Mouse (Mus musculus) intestine, embryonic 14.5 days (tissue): ENCODE results near the gene Crbn. TPM values are rescaled to one million over a fixed set of nuclear protein-coding genes. Genes with fewer than 3 reads are reported as not detected.

Source experiments
- ATAC-seq: fragments of 200-750 bp; cut with Nextera tagmentation; replicated peaks from 2 replicates; pipeline ENCODE4 v1.8.0; 2017; ENCODE audit warnings: low read depth, moderate number of reproducible peaks, moderate TSS enrichment, moderate library complexity; ENCODE audit not compliant: low FRiP score, low TSS enrichment
- DNase-seq: peaks from one replicate; pipeline ENCODE4 v3.0.0-alpha.2; 2018; ENCODE audit warnings: low spot score
- H3K27ac ChIP-seq: fragments of 300-500 bp; sonication (generic); 2 replicates; pipeline ENCODE4 v1.5.1; 2014; ENCODE audit warnings: low read depth, mild to moderate bottlenecking, control low read depth
- H3K27me3 ChIP-seq: fragments of 300-500 bp; sonication (generic); replicated peaks from 2 replicates; pipeline ENCODE4 v1.6.1; 2014; ENCODE audit warnings: low read length, control low read depth; ENCODE audit not compliant: control insufficient read depth, insufficient read depth
- H3K36me3 ChIP-seq: fragments of 300-500 bp; sonication (generic); 2 replicates; pipeline ENCODE4 v1.6.1; 2014; ENCODE audit warnings: low read length, control low read depth; ENCODE audit not compliant: control insufficient read depth, insufficient read depth
- H3K4me1 ChIP-seq: fragments of 300-500 bp; sonication (generic); replicated peaks from 2 replicates; pipeline ENCODE4 v1.6.1; 2014; ENCODE audit warnings: low read length, control low read depth, mixed read lengths; ENCODE audit not compliant: control insufficient read depth, insufficient read depth
- H3K4me2 ChIP-seq: fragments of 300-500 bp; sonication (generic); 2 replicates; pipeline ENCODE4 v1.6.1; 2014; ENCODE audit warnings: low read length
- H3K4me3 ChIP-seq: fragments of 300-500 bp; sonication (generic); 2 replicates; pipeline ENCODE4 v1.5.1; 2014; ENCODE audit warnings: low read depth, low read length, control low read depth, mixed read lengths
- H3K9ac ChIP-seq: fragments of 300-500 bp; sonication (generic); 2 replicates; pipeline ENCODE4 v1.6.1; 2014; ENCODE audit warnings: mild to moderate bottlenecking, low read length
- H3K9me3 ChIP-seq: fragments of 300-500 bp; sonication (generic); 2 replicates; pipeline ENCODE4 v1.6.1; 2016; ENCODE audit warnings: low read length, control low read depth; ENCODE audit not compliant: control insufficient read depth
- WGBS: fragments of 180-500 bp; shearing (Covaris S2); extraction: QIAGEN DNeasy Blood & Tissue Kit; methylation state at CpG from one replicate; pipeline ENCODE4 v1.1.7; 2014; 5-methylcytosine and 5-hydroxymethylcytosine counted together
- polyA plus RNA-seq: library from polyadenylated mRNA; unstranded; fragments of >200 nt; fragmentation: Nextera tagmentation; extraction: Ambion mirVana; gene quantifications from 2 replicates; pipeline ENCODE4 v1.2.1, GENCODE M21; 2014

Crbn gene
- polyA plus RNA-seq, 1 experiment from 2014 or later = 39.6 TPM

DNA sequence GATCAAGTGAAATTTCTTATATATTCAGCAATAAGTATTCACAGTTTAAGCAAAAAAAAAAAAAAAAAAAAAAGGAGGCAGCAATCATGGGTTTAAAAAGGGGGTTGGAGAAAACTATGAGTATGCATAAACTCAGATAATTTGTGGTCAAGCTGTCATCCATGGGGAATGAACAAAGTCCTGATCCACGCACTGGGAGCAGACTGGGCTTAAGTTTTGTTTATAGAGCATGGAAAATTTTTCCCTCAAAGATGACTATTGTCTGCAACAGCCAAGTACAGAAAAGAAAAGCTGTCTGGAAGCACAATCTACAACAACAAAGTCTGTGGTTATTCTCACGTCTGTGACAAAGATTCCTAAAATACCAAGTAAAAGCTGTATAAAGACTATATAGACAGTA, 9.3 kb upstream of the Crbn start:
- no peak for DNase-seq
- 47% methylated on average over 2 of the region's 2 CpGs for WGBS

DNA sequence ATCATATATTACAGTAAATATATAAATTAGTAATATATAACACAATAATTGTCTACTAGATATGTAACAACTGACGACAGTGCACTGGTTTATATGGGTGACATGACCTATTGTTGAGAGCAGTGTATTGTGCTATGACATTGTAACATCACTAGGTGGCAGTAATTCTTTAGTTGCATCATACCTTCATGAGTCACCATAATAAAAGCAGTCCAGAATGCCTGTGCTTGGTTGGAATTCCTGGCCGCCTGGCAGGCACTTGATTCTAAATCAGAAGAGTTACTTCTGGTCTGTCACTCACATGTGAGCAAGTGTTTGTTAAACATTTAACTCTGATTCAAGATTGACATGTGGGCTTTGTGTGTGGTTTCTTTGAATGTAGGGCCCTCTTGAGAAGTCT, 5.0 kb upstream of the Crbn start:
- Histone ChIP-seq H3K36me3 (no peaks in the 10 kb centered on the region), H3K9me3 (no peaks in the 10 kb centered on the region), H3K9ac (no peak overlapping the region), H3K4me2 (no peak overlapping the region), H3K4me3 (no peak overlapping the region), H3K27ac (no peak overlapping the region), H3K27me3 (no peaks in the 10 kb centered on the region), H3K4me1 (no peaks in the 10 kb centered on the region)
- WGBS = 38% methylated on average over 2 of the region's 2 CpGs
- ATAC-seq (peak; percentile 37; the same call in 1 of the 2 replicates), DNase-seq (no peak)

More for the DNA sequence above, 9.3 kb upstream of the Crbn start:
- Histone ChIP-seq H3K4me1 (no peaks in the 10 kb centered on the region), H3K36me3 (no peaks in the 10 kb centered on the region), H3K4me2 (no peak overlapping the region), H3K27me3 (no peaks in the 10 kb centered on the region), H3K27ac (no peak overlapping the region), H3K9me3 (no peaks in the 10 kb centered on the region), H3K9ac (no peak overlapping the region), H3K4me3 (no peak overlapping the region)
- no peak for ATAC-seq

DNA sequence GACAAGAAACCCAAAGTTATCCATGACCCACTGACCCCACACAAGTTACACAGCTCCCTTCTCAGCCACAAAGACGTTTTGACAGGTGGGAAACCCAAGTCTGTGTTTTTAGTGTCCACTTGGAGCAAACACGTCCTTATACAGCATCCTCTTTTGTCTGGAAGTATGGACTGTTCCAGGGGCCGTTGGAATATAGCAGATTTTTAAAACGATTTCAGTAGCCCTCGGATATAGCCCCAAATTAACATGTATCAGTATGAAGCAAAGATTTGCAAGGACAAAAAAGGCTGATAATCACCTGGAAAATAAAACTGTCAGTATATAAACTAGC, 315 bp upstream of the Crbn start:
- H3K27ac ChIP-seq = no peak overlapping the region
- no peaks in the 10 kb centered on the region for H3K9me3 ChIP-seq
- DNase-seq (no peak), ATAC-seq (0 out of 2 replicates have a peak, but pooled peaks have one; percentile 56)
- H3K36me3 ChIP-seq = peaks cover 5% of the 10 kb centered on the region; the same call in 1 of the 2 replicates
- H3K9ac ChIP-seq = no peak overlapping the region
- peaks cover 10% of the 10 kb centered on the region for H3K4me1 ChIP-seq
- peak overlapping the region; percentile 91 for H3K4me3 ChIP-seq
- H3K4me2 ChIP-seq = peak overlapping the region; percentile 23; the same call in 1 of the 2 replicates
- H3K27me3 ChIP-seq = no peaks in the 10 kb centered on the region
- WGBS = 54% methylated on average over 5 of the region's 5 CpGs

DNA sequence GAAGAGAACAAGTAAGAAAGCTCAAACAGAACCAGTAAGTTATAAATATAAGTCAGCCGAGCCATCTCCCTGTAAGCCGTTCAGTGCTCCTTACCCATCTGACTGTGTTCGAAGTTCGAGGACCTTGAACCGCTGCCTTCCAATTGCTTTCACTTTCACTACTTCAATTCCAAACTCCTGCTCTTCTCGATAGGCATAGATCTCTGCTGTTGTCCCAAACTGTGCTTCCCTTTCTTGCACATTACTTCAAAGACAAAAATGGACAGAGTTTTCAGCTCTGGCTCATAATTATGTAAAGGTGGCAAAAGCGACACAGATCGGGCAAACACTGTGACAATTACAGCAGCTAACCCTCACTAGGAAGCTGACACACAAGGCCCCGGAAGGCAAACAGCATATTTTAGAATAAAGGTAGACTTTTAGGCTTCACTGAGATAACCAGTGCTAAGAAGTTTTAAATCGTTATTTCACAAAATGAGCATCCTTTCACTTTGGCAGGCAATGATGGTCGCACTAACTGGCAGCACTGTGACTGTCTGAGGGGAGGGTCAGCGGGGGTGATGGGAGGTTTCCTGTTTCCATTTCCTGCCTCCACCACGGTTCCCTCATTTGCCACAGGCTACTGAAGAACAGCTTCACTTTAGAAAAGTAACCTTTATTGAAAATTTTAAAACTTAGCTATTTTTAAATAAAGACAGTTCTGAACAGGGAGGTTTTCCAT, 5.6 kb downstream of the Crbn start:
- 86% methylated on average over 13 of the region's 13 CpGs for WGBS
- no peak overlapping the region for H3K9ac ChIP-seq
- H3K4me1 ChIP-seq = peaks cover 10% of the 10 kb centered on the region
- no peak overlapping the region for H3K27ac ChIP-seq
- H3K9me3 ChIP-seq = no peaks in the 10 kb centered on the region
- H3K27me3 ChIP-seq = no peaks in the 10 kb centered on the region
- H3K4me2 ChIP-seq = no peak overlapping the region
- peaks cover 52% of the 10 kb centered on the region for H3K36me3 ChIP-seq
- DNase-seq (no peak), ATAC-seq (no peak)
- H3K4me3 ChIP-seq = no peak overlapping the region

DNA sequence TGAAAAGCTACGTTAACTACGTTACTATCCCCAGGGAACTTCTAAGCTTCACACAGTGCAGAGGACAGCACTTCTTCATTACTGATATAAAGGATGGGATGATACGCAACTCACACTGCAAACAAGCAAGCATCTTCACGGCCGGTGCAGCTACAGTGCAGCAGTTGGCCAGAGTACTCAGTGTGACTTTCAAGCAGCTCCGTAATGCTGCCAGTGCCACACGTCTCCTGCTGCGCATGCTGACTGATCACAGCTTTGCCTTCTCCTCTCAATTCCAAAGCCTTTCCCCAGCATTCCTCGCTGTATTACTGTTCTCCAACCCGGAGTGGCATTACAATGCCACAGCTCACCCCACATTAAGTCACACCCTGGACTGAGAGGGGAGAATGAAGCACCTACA, 6.3 kb downstream of the Crbn start:
- no peak overlapping the region for H3K4me3 ChIP-seq
- no peaks in the 10 kb centered on the region for H3K9me3 ChIP-seq
- no peaks in the 10 kb centered on the region for H3K27me3 ChIP-seq
- 93% methylated on average over 10 of the region's 10 CpGs for WGBS
- peaks cover 58% of the 10 kb centered on the region for H3K36me3 ChIP-seq
- H3K4me2 ChIP-seq = no peak overlapping the region
- H3K27ac ChIP-seq = no peak overlapping the region
- ATAC-seq (no peak), DNase-seq (no peak)
- no peak overlapping the region for H3K9ac ChIP-seq
- peaks cover 4% of the 10 kb centered on the region for H3K4me1 ChIP-seq

DNA sequence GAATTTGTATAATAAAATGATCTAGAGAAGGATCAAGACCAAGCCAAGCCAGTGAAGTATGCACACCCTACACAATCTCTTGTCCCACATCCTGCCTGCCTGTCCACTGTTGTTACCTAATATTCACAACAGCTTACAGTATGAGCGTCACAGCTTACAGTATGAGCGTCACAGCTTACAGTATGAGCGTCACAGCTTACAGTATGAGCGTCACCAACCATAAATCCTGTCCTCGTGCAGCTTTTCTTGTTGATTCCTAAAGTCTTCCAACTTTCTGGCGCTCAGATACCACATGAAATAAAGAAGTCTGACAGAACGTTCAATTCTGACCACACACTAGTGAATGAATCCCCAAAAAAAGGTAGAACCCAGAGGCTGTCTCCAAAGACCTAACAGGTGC, 6.8 kb downstream of the Crbn start:
- 92% methylated on average over 7 of the region's 7 CpGs for WGBS
- no peak overlapping the region for H3K4me2 ChIP-seq
- no peaks in the 10 kb centered on the region for H3K4me1 ChIP-seq

DNA sequence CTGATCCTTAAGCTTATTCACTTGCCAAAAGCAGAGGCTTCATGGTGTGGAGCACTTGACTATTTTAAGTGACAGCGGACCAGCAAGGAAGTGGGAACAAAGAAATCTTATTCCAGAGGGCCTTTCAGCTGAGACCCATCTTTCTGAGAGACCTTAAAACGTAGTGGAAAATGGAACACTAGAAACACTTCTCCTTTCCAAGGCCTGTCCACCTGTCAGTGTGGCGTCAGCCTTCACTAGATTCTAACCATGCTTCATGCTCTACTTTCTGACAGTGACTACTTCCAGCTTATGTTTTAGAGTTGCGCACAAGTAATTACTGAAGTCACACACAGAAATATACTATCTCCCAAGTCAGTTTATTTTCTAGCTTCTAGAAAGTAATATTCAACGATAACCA, 7.4 kb downstream of the Crbn start:
- H3K4me2 ChIP-seq = no peak overlapping the region
- WGBS = 94% methylated on average over 5 of the region's 5 CpGs
- H3K27me3 ChIP-seq = no peaks in the 10 kb centered on the region
- DNase-seq (no peak), ATAC-seq (no peak)
- no peaks in the 10 kb centered on the region for H3K9me3 ChIP-seq
- no peak overlapping the region for H3K4me3 ChIP-seq
- peaks cover 65% of the 10 kb centered on the region for H3K36me3 ChIP-seq
- no peak overlapping the region for H3K27ac ChIP-seq
- H3K9ac ChIP-seq = no peak overlapping the region
- no peaks in the 10 kb centered on the region for H3K4me1 ChIP-seq

More for the DNA sequence above, 6.8 kb downstream of the Crbn start:
- no peak overlapping the region for H3K27ac ChIP-seq
- H3K36me3 ChIP-seq = peaks cover 63% of the 10 kb centered on the region
- ATAC-seq (no peak), DNase-seq (no peak)
- no peaks in the 10 kb centered on the region for H3K27me3 ChIP-seq
- H3K9me3 ChIP-seq = no peaks in the 10 kb centered on the region
- H3K9ac ChIP-seq = no peak overlapping the region
- no peak overlapping the region for H3K4me3 ChIP-seq

DNA sequence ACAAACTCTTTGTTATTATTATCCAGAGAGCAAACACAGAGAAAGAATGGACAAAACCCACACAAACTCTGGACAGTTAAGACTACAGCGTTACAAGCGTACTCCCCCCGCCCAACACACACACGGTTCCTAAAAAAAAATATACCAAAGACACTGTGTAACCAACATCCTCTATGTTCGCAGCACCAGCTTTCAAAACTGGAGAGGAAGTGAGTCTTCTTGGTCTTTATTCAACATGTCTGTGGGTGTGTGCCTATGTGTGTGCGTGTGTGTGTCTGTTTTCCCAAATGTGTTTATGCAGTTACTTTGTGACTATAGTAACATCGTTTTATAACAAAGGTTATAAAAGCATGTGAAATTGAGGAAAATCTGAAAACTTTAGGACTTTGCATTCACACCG, 8.4 kb downstream of the Crbn start:
- Histone ChIP-seq H3K27me3 (no peaks in the 10 kb centered on the region), H3K9ac (no peak overlapping the region), H3K36me3 (peaks cover 65% of the 10 kb centered on the region), H3K4me2 (no peak overlapping the region), H3K4me1 (no peaks in the 10 kb centered on the region), H3K27ac (no peak overlapping the region), H3K9me3 (no peaks in the 10 kb centered on the region), H3K4me3 (no peak overlapping the region)
- no peak for DNase-seq
- 89% methylated on average over 8 of the region's 8 CpGs for WGBS
- ATAC-seq = no peak

DNA sequence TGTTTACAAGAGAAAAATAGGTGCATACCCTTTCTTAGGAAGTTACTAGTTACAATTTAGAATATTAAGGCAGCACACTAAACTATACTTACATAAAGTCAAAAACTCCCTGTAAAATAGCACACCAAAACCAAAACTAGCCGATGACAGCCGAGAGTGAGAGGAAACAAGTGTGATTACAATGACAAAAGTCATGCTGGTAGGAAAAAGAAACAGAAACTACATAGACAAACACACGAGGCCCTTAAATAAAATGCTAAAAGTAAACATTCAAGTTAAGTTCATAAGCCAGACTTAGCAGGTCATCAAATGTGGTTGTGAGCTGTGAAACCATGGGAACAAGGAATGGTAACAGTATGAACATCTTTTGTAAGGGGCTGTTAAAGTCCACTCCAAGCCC, 12.7 kb downstream of the Crbn start:
- H3K4me2 ChIP-seq = no peak overlapping the region
- no peaks in the 10 kb centered on the region for H3K9me3 ChIP-seq
- no peak overlapping the region for H3K9ac ChIP-seq
- DNase-seq = no peak
- no peak overlapping the region for H3K27ac ChIP-seq
- no peak for ATAC-seq
- no peak overlapping the region for H3K4me3 ChIP-seq
- H3K4me1 ChIP-seq = no peaks in the 10 kb centered on the region
- H3K36me3 ChIP-seq = peaks cover 60% of the 10 kb centered on the region
- WGBS = 88% methylated on average over 3 of the region's 3 CpGs
- no peaks in the 10 kb centered on the region for H3K27me3 ChIP-seq
